Mouse (Mus musculus) inflammation-experienced regulatory T-cells, adult 6 months (primary cell): ENCODE results near the gene D17H6S53E. TPM values are rescaled to one million over a fixed set of nuclear protein-coding genes. Genes with fewer than 3 reads are reported as not detected.
A peak's percentile ranks its signal among the peaks of the same experiment; 100 is the strongest.

Source experiments
- ATAC-seq: one replicate; pipeline ENCODE4 v1.8.0; 2017
- polyA plus RNA-seq, 3 experiments: library from polyadenylated mRNA; unstranded; fragments of 100-300 nt; shearing (Covaris generic); gene quantifications; one replicate each; pipeline ENCODE4 v1.2.1; 2017

D17H6S53E gene
- 10 to 100 TPM; 20.0 to 27.1 (median 25.1) TPM for polyA plus RNA-seq

GRCm38 (mm10) chr17:35126206-35126611 is at the start of gene D17H6S53E:
TSS of gene D17H6S53E (plus strand) at chr17:35126373.
- peak; percentile 69 for ATAC-seq

- ATAC-seq = no peak
These were observed 49.5 kb upstream of the D17H6S53E start, which contains the start of gene Ly6g6e for GRCm38 (mm10) chr17:35076507-35077176. TSS of gene Ly6g6e (plus strand) at chr17:35076902.

- ATAC-seq = no peak
These were observed 48.9 kb upstream of the D17H6S53E start for GRCm38 (mm10) chr17:35077285-35077684.

GRCm38 (mm10) chr17:35077786-35078233 is 48.4 kb upstream of the D17H6S53E start, which contains the start of gene Ly6g6d:
TSS of gene Ly6g6d (minus strand) at chr17:35078065.
- ATAC-seq = no peak

- no peak for ATAC-seq
These were observed 46.4 kb upstream of the D17H6S53E start for GRCm38 (mm10) chr17:35079778-35080177.

- no peak for ATAC-seq
These were observed 45.9 kb upstream of the D17H6S53E start for GRCm38 (mm10) chr17:35080248-35080647.

- no peak for ATAC-seq
These were observed 45.5 kb upstream of the D17H6S53E start for GRCm38 (mm10) chr17:35080710-35081109.

- no peak for ATAC-seq
These were observed 43.2 kb upstream of the D17H6S53E start for GRCm38 (mm10) chr17:35082841-35083576.

GRCm38 (mm10) chr17:35083929-35084497 is 42.2 kb upstream of the D17H6S53E start:
- no peak for ATAC-seq

- ATAC-seq = no peak
These were observed 40.8 kb upstream of the D17H6S53E start, which contains the start of gene Ly6g6f for GRCm38 (mm10) chr17:35085208-35085865. TSS of gene Ly6g6f (minus strand) at chr17:35085610.

GRCm38 (mm10) chr17:35088151-35088550 is 38.0 kb upstream of the D17H6S53E start:
- no peak for ATAC-seq

- ATAC-seq = peak; percentile 95
These were observed 37.1 kb upstream of the D17H6S53E start, which contains the start of gene Abhd16a for GRCm38 (mm10) chr17:35088825-35089644. TSS of gene Abhd16a (plus strand) at chr17:35089263.

GRCm38 (mm10) chr17:35090166-35090932 is 35.8 kb upstream of the D17H6S53E start:
- no peak for ATAC-seq

- ATAC-seq = no peak
These were observed 33.6 kb upstream of the D17H6S53E start for GRCm38 (mm10) chr17:35092403-35093198.

GRCm38 (mm10) chr17:35094475-35095365 is 31.5 kb upstream of the D17H6S53E start:
- no peak for ATAC-seq

- ATAC-seq = no peak
These were observed 29.6 kb upstream of the D17H6S53E start for GRCm38 (mm10) chr17:35096597-35096996.

GRCm38 (mm10) chr17:35097164-35097655 is 29.0 kb upstream of the D17H6S53E start:
- ATAC-seq = no peak

- ATAC-seq = no peak
These were observed 25.9 kb upstream of the D17H6S53E start for GRCm38 (mm10) chr17:35100196-35100765.
